Mouse (Mus musculus): ENCODE results near the gene Klhl20.
"Not testable (repeated sequence)": the region's sequence is repeated elsewhere in the genome, so short reads cannot be mapped to it uniquely, and the experiment has no call there.

The Klhl20 gene

GRCm38 (mm10) chr1:161130726-161131664 is at the start of gene Klhl20:
TSS of gene Klhl20 (minus strand) at chr1:161131511.
- peak; percentile 96 to 97 for DNase-seq

GRCm38 (mm10) chr1:161180674-161181073 is 49.4 kb upstream of the Klhl20 start:
- DNase-seq, result peak; percentile 72

GRCm38 (mm10) chr1:161170651-161171050 is 39.3 kb upstream of the Klhl20 start:
- peak; percentile 86 to 91 for DNase-seq

- DNase-seq, result no peak
Measured at GRCm38 (mm10) chr1:161160266-161160665, 29.0 kb upstream of the Klhl20 start.

- DNase-seq, result no peak
Measured at GRCm38 (mm10) chr1:161159214-161159613, 27.9 kb upstream of the Klhl20 start, which contains the start of gene Tex50. TSS of gene Tex50 (minus strand) at chr1:161159314.

- DNase-seq, result no peak
Measured at GRCm38 (mm10) chr1:161156546-161156945, 25.2 kb upstream of the Klhl20 start.

- no peak for DNase-seq
Measured at GRCm38 (mm10) chr1:161151098-161151497, 19.8 kb upstream of the Klhl20 start.

- DNase-seq, result no peak
Measured at GRCm38 (mm10) chr1:161147888-161148287, 16.6 kb upstream of the Klhl20 start.

- DNase-seq, result not testable (repeated sequence)
Measured at GRCm38 (mm10) chr1:161145611-161146010, 14.3 kb upstream of the Klhl20 start.

- DNase-seq, result no peak
Measured at GRCm38 (mm10) chr1:161143216-161143615, 11.9 kb upstream of the Klhl20 start.

GRCm38 (mm10) chr1:161142531-161143159 is 11.3 kb upstream of the Klhl20 start, which contains the start of gene Ankrd45:
TSS of gene Ankrd45 (plus strand) at chr1:161142691.
- DNase-seq, result peak; percentile 72 to 82

GRCm38 (mm10) chr1:161140026-161140762 is 8.9 kb upstream of the Klhl20 start:
- no peak for DNase-seq

GRCm38 (mm10) chr1:161139496-161139895 is 8.2 kb upstream of the Klhl20 start:
- no peak for DNase-seq

- peak; percentile 21 to 54 for DNase-seq
Measured at GRCm38 (mm10) chr1:161126461-161126860, 4.8 kb downstream of the Klhl20 start.

- no peak for DNase-seq
Measured at GRCm38 (mm10) chr1:161122661-161123418, 8.5 kb downstream of the Klhl20 start.

- no peak for DNase-seq
Measured at GRCm38 (mm10) chr1:161114591-161114990, 16.7 kb downstream of the Klhl20 start.

GRCm38 (mm10) chr1:161109216-161109615 is 22.1 kb downstream of the Klhl20 start:
- peak in 1 of 2 experiments; percentile 9 for DNase-seq

GRCm38 (mm10) chr1:161103842-161104241 is 27.5 kb downstream of the Klhl20 start:
- DNase-seq, result no peak

GRCm38 (mm10) chr1:161099721-161100405 is 31.4 kb downstream of the Klhl20 start:
- no peak for DNase-seq

GRCm38 (mm10) chr1:161077243-161077642 is 54.1 kb downstream of the Klhl20 start:
- DNase-seq, result no peak

- peak; percentile 5 to 31 for DNase-seq
Measured at GRCm38 (mm10) chr1:161076238-161076637, 55.1 kb downstream of the Klhl20 start.

GRCm38 (mm10) chr1:161071272-161071620 is 60.1 kb downstream of the Klhl20 start:
- DNase-seq, result no peak
